Comparison of ENCODE assay signal across 18 mouse cellular contexts in the genomic region with DNA sequence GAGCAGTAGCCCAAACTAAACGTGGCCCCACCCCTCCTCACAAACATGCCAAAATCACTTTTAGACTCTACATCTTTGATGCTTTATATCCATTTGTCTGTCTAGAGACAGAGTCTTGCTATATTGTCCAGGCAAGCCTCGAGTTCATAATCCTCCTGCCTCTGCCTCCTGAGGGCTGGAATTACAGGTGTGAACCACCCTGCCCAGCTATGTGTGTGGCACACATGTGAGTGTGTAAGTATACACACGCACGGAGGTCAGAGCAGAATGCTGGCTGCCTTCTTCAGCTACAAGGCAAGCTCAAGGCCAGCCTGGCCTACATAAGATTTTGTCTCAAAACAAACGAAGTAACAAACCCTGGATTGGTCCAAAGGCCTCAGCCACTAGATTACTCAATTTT.
DNase-seq lines count a peak whose midpoint lies in the region; ATAC-seq and TF ChIP-seq lines count a peak whose summit lies in the region.
"Had no signal": no experiment of that assay in that cellular context is flagged by ENCODE, and none has a peak within 500 bp of the region (broad histone marks: within the 10 kb centered on the region; RNA-seq: fewer than 3 reads in every experiment).

No protein-coding gene starts in this region.

- H3K27me3 ChIP-seq in testis, adult 2 months (ENCODE audit: control insufficient read depth, insufficient read depth, low read length), result no peaks in the 10 kb centered on the region
- no peaks in the 10 kb centered on the region for H3K27me3 ChIP-seq in forebrain, embryonic 14.5 days (replicated peaks; ENCODE audit: control insufficient read depth, insufficient read depth, low read length)
- H3K27me3 ChIP-seq: embryonic facial prominence, embryonic 12.5 days; embryonic facial prominence, embryonic 15.5 days; forebrain, embryonic 15.5 days; heart, embryonic 12.5 days; heart, embryonic 15.5 days had no signal

- TF ChIP-seq POLR2A in testis, adult 2 months (IDR thresholded peaks at IDR 0.05; ENCODE audit: control insufficient read depth, low read depth, low read length), result no peak

- H3K4me2 ChIP-seq in forebrain, embryonic 14.5 days (ENCODE audit: low read length), result no peak overlapping the region
- H3K4me2 ChIP-seq: embryonic facial prominence, embryonic 12.5 days; embryonic facial prominence, embryonic 15.5 days; forebrain, embryonic 15.5 days; heart, embryonic 12.5 days; heart, embryonic 15.5 days; hindbrain, embryonic 14.5 days had no signal

- no peak for TF ChIP-seq CTCF in testis, adult 2 months (IDR thresholded peaks at IDR 0.05; ENCODE audit: control insufficient read depth, insufficient read depth, insufficient replicate concordance, low read depth, low read length)

- DNase-seq in adrenal gland, adult (ENCODE audit: inconsistent age in 2 of 2, low spot score in 1 of 2), result peak; percentile 32 to 71
- no peak for DNase-seq in adrenal gland, postnatal 4 days (ENCODE audit: low spot score in 2 of 2)
- no peak for DNase-seq in testis, postnatal 10 days (ENCODE audit: low spot score)
- peak; percentile 12 for DNase-seq in adrenal gland, postnatal 25 days
- DNase-seq in thymus, adult 18-20 months, result no peak
- DNase-seq in right cerebral cortex, postnatal 4 days, result no peak
- no peak for DNase-seq in forebrain, embryonic 14.5 days (ENCODE audit: low spot score)

- H3K4me1 ChIP-seq in testis, adult 2 months (ENCODE audit: control insufficient read depth, insufficient read depth, low read length), result peaks cover 5% of the 10 kb centered on the region
- no peaks in the 10 kb centered on the region; the same call in 1 of the 2 replicates for H3K4me1 ChIP-seq in forebrain, embryonic 14.5 days (ENCODE audit: control insufficient read depth, insufficient read depth, low read length)
- H3K4me1 ChIP-seq: embryonic facial prominence, embryonic 12.5 days; embryonic facial prominence, embryonic 15.5 days; forebrain, embryonic 15.5 days; heart, embryonic 12.5 days had no signal

- H3K4me3 ChIP-seq in testis, adult 2 months (ENCODE audit: control insufficient read depth, low read depth, low read length), result no peak overlapping the region
- no peak overlapping the region for H3K4me3 ChIP-seq in forebrain, embryonic 14.5 days (ENCODE audit: low read depth, low read length)
- H3K4me3 ChIP-seq: embryonic facial prominence, embryonic 12.5 days; embryonic facial prominence, embryonic 15.5 days; forebrain, embryonic 15.5 days; heart, embryonic 12.5 days; heart, embryonic 15.5 days had no signal

- H3K9ac ChIP-seq in forebrain, embryonic 14.5 days (ENCODE audit: low read length), result no peak overlapping the region
- H3K9ac ChIP-seq: embryonic facial prominence, embryonic 12.5 days; embryonic facial prominence, embryonic 15.5 days; forebrain, embryonic 15.5 days; heart, embryonic 12.5 days; heart, embryonic 15.5 days; hindbrain, embryonic 14.5 days had no signal

- peak overlapping the region; percentile 32; the same call in 1 of the 2 replicates for H3K27ac ChIP-seq in testis, adult 2 months (ENCODE audit: control insufficient read depth, insufficient read depth, low read depth, low read length)
- H3K27ac ChIP-seq in forebrain, embryonic 14.5 days (ENCODE audit: low read depth, low read length), result no peak overlapping the region
- H3K27ac ChIP-seq: embryonic facial prominence, embryonic 12.5 days; embryonic facial prominence, embryonic 15.5 days; forebrain, embryonic 15.5 days; heart, embryonic 15.5 days; hindbrain, embryonic 14.5 days; hindbrain, postnatal 0 days had no signal

- H3K36me3 ChIP-seq in testis, adult 2 months (ENCODE audit: control insufficient read depth, insufficient read depth, low read length), result no peaks in the 10 kb centered on the region
- no peaks in the 10 kb centered on the region for H3K36me3 ChIP-seq in forebrain, embryonic 14.5 days (ENCODE audit: control insufficient read depth, insufficient read depth, low read length)
- H3K36me3 ChIP-seq: embryonic facial prominence, embryonic 12.5 days; embryonic facial prominence, embryonic 15.5 days; forebrain, embryonic 15.5 days; heart, embryonic 12.5 days; heart, embryonic 15.5 days had no signal

- H3K9me3 ChIP-seq in forebrain, embryonic 14.5 days (replicated peaks; ENCODE audit: control insufficient read depth, low read length), result no peaks in the 10 kb centered on the region
- H3K9me3 ChIP-seq: embryonic facial prominence, embryonic 12.5 days; embryonic facial prominence, embryonic 15.5 days; forebrain, embryonic 15.5 days; heart, embryonic 15.5 days had no signal

- ATAC-seq in forebrain, embryonic 14.5 days, result no peak
- ATAC-seq: activated CD4-positive, CD25-positive, alpha-beta regulatory T cell, adult 4 months; forebrain, embryonic 15.5 days; hindbrain, postnatal 0 days; inflammation-experienced regulatory T-cells, adult 6 months; intestine, embryonic 16.5 days had no signal

- WGBS in forebrain, embryonic 14.5 days, result 84% methylated on average over 5 of the region's 5 CpGs

Comparison
In these comparisons a context has a peak if more than half of its experiments do, and no peak if none do; other contexts are left out.
1. DNase-seq: peak in adrenal gland, adult (2 of 2) and adrenal gland, postnatal 25 days (single experiment); none in adrenal gland, postnatal 4 days (0 of 2), testis, postnatal 10 days (single experiment), thymus, adult 18-20 months (0 of 2), right cerebral cortex, postnatal 4 days (single experiment) and forebrain, embryonic 14.5 days (single experiment).